Mouse (Mus musculus) liver, postnatal 0 days (tissue): ENCODE results near the gene Ctse.

ENCODE experiments used
- CTCF ChIP-seq: sonication (generic); IDR thresholded peaks from 2 replicates; pipeline ENCODE4 v1.5.1; 2016; ENCODE audit warnings: antibody characterized with exemption, low read depth
- EP300 ChIP-seq: IDR thresholded peaks from 2 replicates; pipeline ENCODE4 v1.6.1; 2016; ENCODE audit warnings: antibody characterized with exemption, low read depth, mild to moderate bottlenecking

- TF ChIP-seq CTCF (no peak), EP300 (no peak)
Observed at GRCm38 (mm10) chr1:131598905-131599304, 39.2 kb upstream of the Ctse start, which contains the start of gene Avpr1b.
